Mouse (Mus musculus) bone marrow macrophage, adult 2 months (primary cell): ENCODE measurements around the gene Rab11fip4. TPM values are rescaled to one million over a fixed set of nuclear protein-coding genes. Genes with fewer than 3 reads are reported as not detected.
A peak's percentile ranks its signal among the peaks of the same experiment; 100 is the strongest.

Experiments
- H3K27ac ChIP-seq: 2 replicates; pipeline ENCODE4 v1.5.1; 2012; ENCODE audit warnings: low read depth, low read length; ENCODE audit not compliant: insufficient read depth
- H3K4me1 ChIP-seq: 2 replicates; pipeline ENCODE4 v1.6.1; 2012; ENCODE audit warnings: low read length; ENCODE audit not compliant: control insufficient read depth, insufficient read depth
- H3K4me3 ChIP-seq: 2 replicates; pipeline ENCODE4 v1.5.1; 2012; ENCODE audit warnings: mild to moderate bottlenecking, low read length, moderate library complexity; ENCODE audit not compliant: insufficient read depth
- CTCF ChIP-seq: IDR thresholded peaks from 2 replicates; pipeline ENCODE4 v1.5.1; 2012; ENCODE audit warnings: low read depth, mild to moderate bottlenecking, low read length, moderate library complexity
- POLR2A ChIP-seq: IDR thresholded peaks from 2 replicates; pipeline ENCODE4 v1.6.1; 2012; ENCODE audit warnings: mild to moderate bottlenecking, low read depth, low read length, borderline replicate concordance
- polyA plus RNA-seq: library from polyadenylated mRNA; stranded (reverse); fragments of >200 nt; gene quantifications from 2 replicates; pipeline ENCODE4 v1.2.4, GENCODE M21; 2012; ENCODE audit not compliant: missing spikeins, insufficient read depth, insufficient read length

The Rab11fip4 gene
- polyA plus RNA-seq, 1 experiment, result 0.32 TPM

DNA sequence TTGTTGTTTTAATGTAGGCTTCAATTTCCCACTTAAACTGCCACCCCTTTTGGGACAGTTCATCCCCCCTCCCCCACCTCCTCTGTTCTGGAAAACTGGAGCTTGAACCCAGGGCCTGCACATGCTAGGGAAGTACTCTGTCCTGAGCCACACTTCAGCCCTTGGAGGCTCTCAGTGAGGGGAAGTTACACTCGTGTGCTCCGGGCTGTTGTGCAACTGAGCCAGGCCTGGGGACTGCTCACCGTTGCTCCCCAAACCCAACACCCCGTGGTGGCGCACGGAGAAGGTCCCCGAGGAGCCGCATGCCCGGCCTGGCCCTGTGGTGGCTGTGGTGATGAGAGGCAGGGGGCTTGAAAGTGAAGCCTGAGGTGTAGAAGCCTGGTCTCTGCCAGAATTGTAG lies 61.2 kb downstream of the Rab11fip4 start:
- H3K27ac ChIP-seq, result no peak overlapping the region
- H3K4me1 ChIP-seq, result peaks cover 8% of the 10 kb centered on the region
- TF ChIP-seq POLR2A, result no peak
- no peak for TF ChIP-seq CTCF
- no peak overlapping the region for H3K4me3 ChIP-seq

DNA sequence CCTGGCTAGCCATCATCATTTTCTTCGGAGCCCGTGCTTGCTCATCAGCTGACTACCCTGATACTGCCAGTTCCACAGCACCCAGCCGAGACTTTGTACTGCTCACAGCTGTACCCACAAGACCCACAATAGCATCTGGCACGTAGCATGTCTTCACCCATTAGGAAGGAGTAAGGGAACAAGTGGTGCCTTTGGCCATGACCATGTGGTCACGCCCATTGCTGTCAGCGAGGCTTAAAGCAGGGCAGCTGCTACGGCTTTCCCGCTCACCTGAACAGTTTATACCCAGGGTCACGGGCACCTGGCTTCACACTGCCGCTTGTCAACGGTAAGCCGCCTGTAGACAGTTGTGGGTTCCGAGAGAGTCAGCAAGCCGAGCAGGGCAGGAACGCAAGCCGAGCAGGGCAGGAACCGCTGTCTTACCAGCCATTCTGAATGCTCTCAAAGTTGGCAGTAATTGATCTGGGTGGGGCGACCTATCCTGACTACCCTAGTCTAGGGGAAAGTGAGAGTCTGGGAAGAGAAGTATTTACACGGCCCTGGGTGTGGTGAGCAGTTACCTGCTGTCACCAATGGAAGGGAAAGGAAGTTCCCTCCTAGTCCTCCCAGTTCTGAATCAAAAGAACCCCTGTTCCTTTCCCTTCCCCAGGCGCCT lies 62.0 kb downstream of the Rab11fip4 start:
- no peak overlapping the region for H3K27ac ChIP-seq
- H3K4me1 ChIP-seq, result peaks cover 8% of the 10 kb centered on the region
- TF ChIP-seq CTCF, result no peak
- TF ChIP-seq POLR2A, result no peak
- no peak overlapping the region for H3K4me3 ChIP-seq

- TF ChIP-seq CTCF (no peak), POLR2A (no peak)
- Histone ChIP-seq H3K27ac (no peak overlapping the region), H3K4me3 (no peak overlapping the region), H3K4me1 (peaks cover 16% of the 10 kb centered on the region)
Measured at GRCm38 (mm10) chr11:79654407-79654831, 63.4 kb downstream of the Rab11fip4 start.

GRCm38 (mm10) chr11:79655592-79655991 lies 64.6 kb downstream of the Rab11fip4 start:
- Histone ChIP-seq H3K4me3 (no peak overlapping the region), H3K4me1 (peaks cover 16% of the 10 kb centered on the region), H3K27ac (no peak overlapping the region)
- TF ChIP-seq CTCF (no peak), POLR2A (no peak)

DNA sequence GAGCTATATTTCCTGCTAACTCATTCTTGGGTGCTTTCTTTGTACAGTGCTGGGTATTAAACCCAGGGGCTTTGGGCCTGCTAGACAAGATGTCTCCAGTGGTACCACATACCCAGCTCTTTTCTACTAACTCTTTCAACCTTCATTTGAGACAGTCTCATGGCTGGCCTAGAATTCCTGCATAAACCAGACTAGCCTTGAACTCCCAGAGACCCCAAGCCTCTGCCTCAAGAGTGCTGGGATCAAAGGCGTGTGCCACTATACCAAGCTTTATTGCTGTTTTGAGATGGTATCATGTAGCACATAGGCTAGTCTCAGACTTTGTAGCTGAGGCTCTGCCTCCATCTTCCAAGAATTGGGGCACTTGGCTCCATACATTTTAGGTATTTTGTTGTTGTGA lies 65.5 kb downstream of the Rab11fip4 start:
- peaks cover 16% of the 10 kb centered on the region for H3K4me1 ChIP-seq
- no peak overlapping the region for H3K4me3 ChIP-seq
- no peak overlapping the region for H3K27ac ChIP-seq
- TF ChIP-seq POLR2A, result no peak
- TF ChIP-seq CTCF, result no peak

DNA sequence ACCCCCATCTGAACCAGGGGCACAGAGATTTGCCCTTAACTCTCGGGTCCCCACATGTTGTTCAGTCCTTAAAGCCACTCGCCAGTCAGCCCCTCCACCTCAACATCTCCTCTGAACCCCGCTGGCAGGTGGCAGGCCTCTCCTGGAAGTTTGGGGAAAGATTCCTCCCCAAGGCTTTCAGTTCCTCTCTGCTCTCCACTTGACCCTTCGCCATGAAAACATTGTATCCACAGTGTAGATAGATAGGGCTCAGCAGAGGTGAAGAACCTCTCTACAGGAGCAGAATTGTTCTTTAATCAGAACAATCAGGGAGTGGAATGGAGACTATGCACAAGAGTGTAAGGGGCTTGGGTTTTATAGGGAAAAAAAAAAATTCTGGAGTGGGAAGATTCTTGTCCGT lies 66.0 kb downstream of the Rab11fip4 start:
- Histone ChIP-seq H3K4me3 (no peak overlapping the region), H3K4me1 (peaks cover 14% of the 10 kb centered on the region), H3K27ac (no peak overlapping the region)
- no peak for TF ChIP-seq CTCF
- no peak for TF ChIP-seq POLR2A

DNA sequence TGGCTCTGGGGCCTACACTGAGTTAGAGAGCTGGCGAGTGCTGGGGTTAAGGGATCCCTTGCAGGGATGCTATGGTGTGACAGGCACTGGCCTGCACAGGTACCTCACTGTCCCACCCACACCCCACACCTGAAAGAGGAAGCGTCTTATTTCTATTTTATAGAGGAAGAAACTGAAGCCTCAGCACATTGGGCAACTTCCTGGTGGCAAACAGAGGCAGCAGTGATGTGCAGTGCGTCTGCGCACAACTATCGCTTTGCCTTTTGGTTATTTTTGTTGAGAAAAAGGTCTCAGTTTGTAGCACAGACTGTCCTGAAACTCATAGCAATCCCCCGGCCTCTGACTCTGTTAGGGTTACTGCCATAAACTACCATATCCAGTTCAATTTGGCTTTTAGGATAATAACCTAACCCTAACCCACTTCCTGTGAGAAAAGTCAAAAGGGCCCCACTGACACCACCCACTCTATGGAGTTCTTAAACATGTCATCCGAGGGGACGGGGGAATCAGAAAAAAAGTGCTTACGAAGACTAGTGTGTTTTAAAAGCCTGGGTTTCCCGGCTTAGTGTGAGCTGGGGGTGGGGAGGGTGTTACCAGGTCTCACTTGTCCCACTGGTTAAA lies 67.3 kb downstream of the Rab11fip4 start:
- Histone ChIP-seq H3K27ac (no peak overlapping the region), H3K4me3 (no peak overlapping the region), H3K4me1 (peaks cover 8% of the 10 kb centered on the region)
- TF ChIP-seq POLR2A (no peak), CTCF (no peak)

DNA sequence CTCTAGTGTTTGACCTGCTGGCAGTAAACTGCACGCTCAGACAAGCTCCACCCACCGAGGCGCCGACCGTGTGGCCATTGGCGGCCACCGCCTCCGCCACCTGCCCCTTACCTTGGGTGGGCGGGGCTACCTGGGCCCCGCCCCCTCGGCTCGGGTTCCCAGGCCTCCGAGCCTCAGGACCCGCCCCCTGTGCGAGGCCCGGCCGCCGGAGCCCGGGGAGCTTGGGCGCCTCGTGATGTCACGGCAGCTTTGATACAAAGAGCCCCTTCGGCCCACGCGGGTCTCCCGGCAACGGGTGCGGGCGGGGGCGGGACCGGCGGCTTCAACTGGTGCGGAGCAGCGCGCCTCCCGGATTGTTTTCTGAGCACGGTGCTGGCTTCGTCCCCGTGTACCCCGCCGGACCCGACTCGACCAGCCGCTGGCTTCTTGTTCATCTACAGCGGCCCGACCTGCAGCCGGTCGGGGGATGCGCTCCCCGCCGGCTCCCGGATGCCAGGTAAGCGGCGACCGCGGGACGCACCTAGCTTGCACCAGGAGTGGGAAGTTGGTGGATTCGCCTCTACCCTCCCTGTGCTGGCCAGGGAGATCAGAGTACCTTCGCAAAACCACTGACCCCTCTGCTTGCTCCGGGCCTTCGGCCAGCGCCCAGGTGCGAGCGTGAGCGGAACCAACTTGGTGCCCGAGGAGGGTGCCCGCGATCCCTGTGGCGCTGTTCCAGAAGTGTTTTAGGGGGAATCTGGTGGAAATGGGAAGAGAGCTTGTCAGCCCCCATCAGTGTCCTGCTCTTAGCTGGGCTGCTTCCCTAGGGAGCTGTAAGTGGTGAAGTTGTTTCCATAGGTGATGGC lies 69.6 kb downstream of the Rab11fip4 start:
- Histone ChIP-seq H3K27ac (no peak overlapping the region), H3K4me1 (peaks cover 8% of the 10 kb centered on the region), H3K4me3 (peak overlapping the region; percentile 48)
- TF ChIP-seq CTCF (no peak), POLR2A (no peak)

GRCm38 (mm10) chr11:79661877-79662545 lies 71.0 kb downstream of the Rab11fip4 start:
- H3K27ac ChIP-seq, result no peak overlapping the region

GRCm38 (mm10) chr11:79663158-79663557 lies 72.1 kb downstream of the Rab11fip4 start:
- TF ChIP-seq POLR2A, result no peak
- no peak for TF ChIP-seq CTCF
- Histone ChIP-seq H3K4me1 (peaks cover 8% of the 10 kb centered on the region), H3K27ac (no peak overlapping the region), H3K4me3 (no peak overlapping the region)

More at GRCm38 (mm10) chr11:79661877-79662545, 71.0 kb downstream of the Rab11fip4 start:
- no peak overlapping the region for H3K4me3 ChIP-seq
- TF ChIP-seq POLR2A (no peak), CTCF (no peak)
- peaks cover 8% of the 10 kb centered on the region for H3K4me1 ChIP-seq
